Mouse (Mus musculus) CH12F3 (cell line): Measurements from ENCODE around the gene Fam227a.

ENCODE experiments used
- in situ Hi-C: fragments of 300-500 bp; cut with MboI; formaldehyde crosslinking; loops from 2 replicates; pipeline ENCODE4 v1.14.3; 2020; ENCODE audit warnings: low sequenced_read_pairs

The Fam227a gene

GRCm38 (mm10) chr15:79617135-79617534 lies 41.6 kb downstream of the Fam227a start:
- in situ Hi-C loops: no loop called here

- in situ Hi-C loops: no loop called here
Observed at GRCm38 (mm10) chr15:79616729-79617128, 42.0 kb downstream of the Fam227a start.

DNA sequence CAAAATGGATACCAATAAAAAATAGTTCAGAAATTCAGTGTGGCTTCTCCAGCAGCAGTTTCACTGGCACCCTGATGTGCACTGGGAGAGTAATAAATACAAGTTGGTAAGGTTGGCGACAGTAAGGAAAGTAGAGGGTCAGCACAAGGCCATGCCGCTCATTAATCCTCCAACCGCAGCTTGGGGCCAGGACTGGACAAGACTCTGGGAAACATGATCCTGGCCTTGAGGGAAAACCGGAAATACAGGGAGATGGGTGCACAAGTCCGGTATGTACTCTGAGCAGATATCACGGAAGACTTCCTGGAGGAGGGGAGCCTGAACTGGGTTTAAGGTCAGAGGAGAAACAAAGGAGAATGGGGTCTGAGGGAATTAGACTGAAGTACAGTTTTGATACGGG lies 43.3 kb downstream of the Fam227a start:
- in situ Hi-C loops: no loop called here

GRCm38 (mm10) chr15:79609226-79609625 lies 49.5 kb downstream of the Fam227a start:
- in situ Hi-C loops: no loop called here

DNA sequence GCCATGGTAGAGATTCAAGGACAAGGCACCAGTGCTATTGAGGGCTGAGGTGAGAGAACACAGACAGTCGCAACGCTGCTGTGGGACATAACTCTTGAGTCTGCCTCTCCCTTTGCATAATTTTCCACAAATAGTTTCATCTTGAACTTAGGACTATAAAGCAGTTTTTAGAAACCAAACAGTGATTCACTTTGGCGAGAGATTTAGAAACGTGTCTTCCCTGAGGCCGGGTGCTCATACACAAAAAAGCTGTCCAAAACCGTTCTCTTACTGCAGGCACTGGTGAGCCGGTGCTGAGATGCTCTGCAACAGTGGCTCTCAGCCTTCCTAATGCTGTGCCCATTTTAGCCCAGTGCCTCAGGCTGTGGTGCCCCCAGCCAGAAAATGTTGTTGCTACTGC lies 50.5 kb downstream of the Fam227a start:
- in situ Hi-C loops: no loop called here

DNA sequence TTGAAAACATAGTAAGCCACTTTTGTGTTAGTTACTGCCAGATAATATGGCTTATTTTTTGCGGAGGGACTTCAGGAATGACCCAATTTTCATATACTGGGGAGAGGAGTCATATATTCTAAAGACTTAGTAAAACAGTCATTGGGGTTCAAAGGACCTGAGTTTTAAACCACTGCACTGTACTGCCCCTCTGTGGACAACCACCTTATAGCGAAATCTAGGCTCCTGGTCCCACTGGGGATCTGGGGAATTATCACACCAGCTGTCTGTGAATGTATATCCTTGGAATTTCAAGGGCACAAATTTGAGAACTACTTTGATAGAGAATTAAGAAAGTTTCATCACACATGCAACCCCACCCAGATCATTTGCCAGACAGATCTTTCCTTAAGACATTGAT lies 51.0 kb downstream of the Fam227a start:
- in situ Hi-C loops: no loop called here

DNA sequence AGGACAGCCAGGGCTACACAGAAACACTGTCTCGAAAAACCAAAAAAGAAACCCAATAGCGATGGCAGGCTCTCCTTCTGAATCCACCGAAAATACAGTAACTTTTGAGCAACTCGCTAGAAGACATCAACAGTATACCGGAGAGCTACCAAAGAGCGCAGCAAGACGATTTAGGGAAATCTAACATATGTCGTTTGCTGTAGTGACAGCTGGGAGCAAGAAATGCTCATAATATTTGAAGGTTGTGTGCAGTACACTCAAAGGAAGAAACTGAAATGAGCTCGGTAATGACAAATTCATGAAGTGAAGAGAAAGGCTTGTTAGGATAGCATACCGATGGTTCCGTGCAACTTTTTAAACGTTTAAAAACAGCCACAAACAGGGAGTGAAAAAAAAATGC lies 52.6 kb downstream of the Fam227a start:
- in situ Hi-C loops: no loop called here

GRCm38 (mm10) chr15:79604990-79605665 lies 53.6 kb downstream of the Fam227a start, which contains the start of gene Dmc1:
Dmc1 (minus strand) TSS chr15:79605109.
- in situ Hi-C loops: no loop called here

- in situ Hi-C loops: no loop called here
Observed at GRCm38 (mm10) chr15:79600176-79600575, 58.6 kb downstream of the Fam227a start.

DNA sequence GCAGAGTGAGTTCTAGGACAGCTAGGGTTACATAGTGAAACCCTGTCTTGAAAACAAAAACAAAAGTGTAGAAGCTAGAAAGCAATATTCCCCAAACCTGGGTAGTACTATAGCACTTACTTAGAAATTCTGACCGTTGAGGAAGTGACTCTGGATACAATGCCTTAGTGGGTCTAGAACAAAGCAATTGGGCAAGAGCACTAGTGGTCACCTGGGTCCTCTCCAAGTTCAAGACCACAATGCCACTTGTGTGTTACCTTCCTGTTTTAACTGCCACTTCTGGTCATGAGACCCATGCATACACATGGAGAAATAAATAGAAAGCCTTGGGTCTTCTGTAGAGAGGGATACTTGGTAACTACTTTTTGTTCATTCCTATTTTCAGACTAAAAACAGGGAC lies 60.0 kb downstream of the Fam227a start:
- in situ Hi-C loops: no loop called here

GRCm38 (mm10) chr15:79581581-79581980 lies 77.2 kb downstream of the Fam227a start:
- in situ Hi-C loops: no loop called here

DNA sequence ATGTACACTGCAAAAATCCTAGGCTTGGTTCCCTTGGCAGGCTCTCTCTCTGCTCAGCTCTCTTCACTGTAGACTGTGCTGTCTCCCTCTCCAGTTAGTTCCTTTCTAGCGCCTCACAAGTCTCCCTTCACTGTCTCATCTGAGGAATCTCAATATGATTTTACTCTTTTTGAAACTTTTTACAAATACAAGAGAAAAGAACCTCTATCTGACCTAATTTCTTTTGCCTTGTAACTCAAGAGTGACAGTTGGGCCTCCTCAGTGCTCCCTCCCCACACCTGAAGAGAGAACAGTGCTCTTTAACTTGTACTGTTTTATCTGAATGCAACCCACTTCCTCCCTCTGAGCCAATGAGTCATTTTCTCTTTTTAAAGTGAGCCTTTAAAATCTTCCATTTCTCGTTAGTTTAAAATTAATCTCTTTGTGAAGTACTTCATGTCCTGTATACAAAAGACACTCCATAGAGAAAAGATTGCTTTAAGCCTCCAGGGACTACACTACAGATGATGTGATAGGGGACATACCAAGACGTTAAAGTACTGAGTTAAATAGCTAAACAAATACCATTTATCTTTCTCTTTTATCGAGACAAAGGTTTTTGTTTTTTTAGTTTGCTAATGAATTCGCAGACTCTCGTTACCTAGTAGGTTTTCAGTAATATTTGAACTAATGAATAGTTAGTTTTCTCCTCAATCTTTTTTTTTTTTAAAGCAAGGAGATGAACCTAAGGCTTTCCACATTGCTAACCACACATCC lies 80.9 kb downstream of the Fam227a start:
- in situ Hi-C loops: no loop called here

GRCm38 (mm10) chr15:79576947-79577346 lies 81.8 kb downstream of the Fam227a start:
- in situ Hi-C loops: no loop called here

GRCm38 (mm10) chr15:79575543-79576222 lies 83.1 kb downstream of the Fam227a start:
- in situ Hi-C loops: no loop called here

DNA sequence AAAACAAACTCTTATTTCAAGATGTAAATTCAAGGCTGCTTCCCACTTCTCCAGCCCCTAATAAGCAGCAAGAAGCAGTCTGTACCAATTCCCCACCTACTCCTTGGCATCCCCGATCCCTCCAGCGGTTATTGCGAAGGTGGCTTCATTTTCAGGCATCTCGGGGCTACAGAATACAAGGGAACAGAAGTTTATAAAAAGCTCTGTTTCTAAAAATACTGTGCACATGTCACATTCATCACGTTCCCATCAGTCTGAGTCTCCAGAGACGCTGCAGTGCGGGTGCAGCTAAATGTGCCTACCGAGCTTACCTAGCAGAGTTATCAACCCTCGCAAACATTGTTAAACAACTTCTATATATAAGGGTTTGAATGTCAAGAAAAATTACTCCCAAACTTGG lies 96.3 kb downstream of the Fam227a start:
- in situ Hi-C loops: no loop called here

DNA sequence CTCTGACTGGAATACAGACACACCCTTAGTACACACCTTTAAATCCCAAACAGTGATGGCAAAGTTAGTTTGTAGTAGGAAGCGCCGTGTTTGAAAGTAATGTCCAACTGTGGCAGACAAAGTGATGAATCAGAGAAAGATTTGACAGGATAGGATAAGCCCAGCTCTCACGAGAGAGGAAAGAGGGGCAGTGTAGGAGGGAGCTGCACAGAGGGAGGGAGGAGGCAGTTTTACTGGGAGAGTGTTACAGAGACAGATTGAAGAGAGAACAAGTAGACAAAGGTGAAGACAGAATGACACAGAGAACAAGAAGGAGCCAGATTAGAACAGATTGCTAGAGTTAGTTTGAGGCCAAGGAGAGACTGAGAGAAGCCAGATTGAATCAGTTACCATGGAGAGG lies 99.1 kb downstream of the Fam227a start:
- in situ Hi-C loops: no loop called here
